Mouse (Mus musculus): ENCODE measurements around the gene Ankrd27.
A peak's percentile ranks its signal among the peaks of the same experiment; 100 is the strongest.

The Ankrd27 gene

DNA sequence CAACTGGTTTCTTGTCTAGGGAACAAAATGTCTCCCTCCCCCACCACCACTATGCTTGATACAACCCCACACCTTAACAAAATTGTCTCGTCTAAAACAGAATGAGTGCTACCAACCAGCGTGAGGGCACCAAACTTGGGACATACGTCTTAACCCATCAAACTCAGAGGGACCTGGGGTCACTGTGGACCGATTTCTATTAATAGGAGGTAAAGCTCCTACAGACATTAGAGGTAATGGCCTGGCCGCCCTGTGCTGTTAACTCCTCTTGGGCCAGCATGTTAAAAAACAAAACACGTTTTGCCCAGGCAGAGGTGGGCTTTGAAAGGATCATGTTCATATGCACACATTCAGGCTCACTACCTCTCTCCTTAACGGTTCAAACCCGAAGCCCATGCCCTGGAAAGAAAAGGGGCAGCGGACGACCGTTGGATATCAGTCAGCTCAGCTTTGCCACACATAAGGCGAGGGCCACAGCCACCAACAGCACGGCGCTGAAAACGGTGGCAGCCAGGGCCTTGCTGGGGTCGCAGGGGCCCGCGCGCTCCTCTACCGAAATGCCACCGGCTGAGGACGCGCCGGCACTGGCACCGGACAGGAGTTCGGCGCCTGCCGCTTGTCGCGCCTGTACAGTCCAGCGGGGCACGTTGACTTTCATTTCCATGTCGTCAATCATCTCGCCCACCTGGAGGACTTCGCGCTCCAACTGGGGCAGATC lies 1.8 kb upstream of the Ankrd27 start:
- DNase-seq: no peak

DNA sequence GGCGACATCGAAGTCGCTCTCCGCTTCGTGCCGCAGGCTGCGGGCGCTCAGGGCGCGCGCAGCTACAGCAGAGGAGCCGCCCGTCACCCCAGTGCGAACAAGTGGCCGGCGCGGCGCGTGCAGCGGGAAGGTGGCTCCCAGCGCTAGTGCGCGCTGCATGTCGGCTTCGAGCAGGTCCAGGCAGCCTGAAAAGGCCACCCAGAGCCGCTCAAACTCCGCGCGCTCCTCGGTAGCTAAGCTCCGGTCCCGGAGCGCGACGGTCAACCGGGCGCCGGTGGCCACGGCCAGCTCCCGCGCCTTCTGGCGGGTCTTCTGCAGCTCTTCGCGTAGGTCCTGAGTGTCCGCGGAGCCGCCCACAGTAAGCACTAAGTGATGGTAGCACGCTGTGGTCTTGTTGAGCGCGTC lies 1.3 kb upstream of the Ankrd27 start:
- DNase-seq: peak; percentile 62

DNA sequence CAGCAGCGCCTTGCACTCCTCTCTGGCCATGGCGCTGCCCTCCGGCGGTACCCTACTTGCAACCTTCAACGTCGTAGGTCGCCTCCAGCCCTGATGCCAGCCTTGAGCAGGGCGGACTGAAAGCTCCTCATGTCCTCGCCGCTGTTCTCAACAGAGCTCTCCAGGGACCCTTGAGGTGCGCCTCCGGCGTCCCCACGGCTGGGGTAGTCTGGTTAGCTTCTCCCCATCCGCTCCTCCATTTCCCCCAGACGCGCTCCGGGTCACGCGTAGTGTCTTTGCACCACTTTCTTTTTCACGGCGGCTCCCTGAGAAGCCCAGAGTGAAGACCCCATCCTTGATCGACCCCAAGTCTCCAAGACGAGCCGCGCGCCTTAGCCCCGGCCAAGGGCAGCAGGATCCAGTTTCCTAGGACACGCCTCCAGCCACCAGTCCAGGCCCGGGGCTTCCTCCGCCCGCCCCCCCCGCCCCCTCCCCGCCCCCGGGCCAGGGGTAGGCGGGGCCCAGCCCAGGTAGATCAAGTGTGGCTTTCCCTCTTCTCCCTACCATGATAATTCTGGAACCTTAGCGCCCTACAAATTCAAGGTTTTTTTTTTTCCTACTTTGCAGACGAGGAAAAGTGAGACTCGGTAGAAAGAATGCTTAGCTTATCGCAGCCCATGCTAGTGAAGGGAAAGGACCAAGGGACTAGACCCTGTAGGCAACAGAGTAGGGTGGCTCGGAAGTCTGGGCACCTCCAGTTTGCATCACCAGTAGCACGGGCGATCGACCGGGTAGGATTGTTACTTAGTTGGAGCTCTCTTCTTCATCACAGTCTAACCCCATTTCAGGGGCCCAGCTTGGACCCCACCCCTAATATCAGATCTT lies 621 bp upstream of the Ankrd27 start, which contains the start of gene Rgs9bp:
Gene Rgs9bp (minus strand): TSS at position 392 of the 864 bp plus-strand sequence.
- DNase-seq: peak; percentile 72

- no peak for DNase-seq
Observed at GRCm38 (mm10) chr7:35586906-35587445, 932 bp downstream of the Ankrd27 start.

- peak; percentile 11 for DNase-seq
Observed at GRCm38 (mm10) chr7:35587728-35588127, 1.7 kb downstream of the Ankrd27 start.

GRCm38 (mm10) chr7:35588680-35589428 lies 2.8 kb downstream of the Ankrd27 start:
- DNase-seq: no peak

DNA sequence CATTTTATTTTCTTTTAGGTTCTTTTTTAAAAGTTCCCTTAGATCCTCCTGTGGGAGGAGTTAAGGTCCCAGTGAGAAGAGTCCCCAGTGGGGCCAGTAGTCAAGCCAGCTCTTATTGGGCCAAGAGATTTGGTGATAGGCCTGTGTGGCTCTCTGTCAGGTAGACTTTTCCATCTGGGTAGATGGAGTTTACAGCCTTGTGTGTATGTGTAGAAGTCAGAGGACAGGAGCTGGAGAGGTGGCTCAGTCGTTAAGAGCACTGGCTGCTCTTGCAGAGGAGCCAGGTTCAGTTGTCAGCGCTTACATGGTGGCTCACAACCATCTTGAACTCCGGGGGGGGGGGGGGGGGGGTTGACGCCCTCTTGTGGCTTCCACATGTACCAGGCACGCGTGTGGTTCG lies 3.4 kb downstream of the Ankrd27 start:
- no peak for DNase-seq

GRCm38 (mm10) chr7:35590731-35591191 lies 4.7 kb downstream of the Ankrd27 start:
- DNase-seq: no peak

DNA sequence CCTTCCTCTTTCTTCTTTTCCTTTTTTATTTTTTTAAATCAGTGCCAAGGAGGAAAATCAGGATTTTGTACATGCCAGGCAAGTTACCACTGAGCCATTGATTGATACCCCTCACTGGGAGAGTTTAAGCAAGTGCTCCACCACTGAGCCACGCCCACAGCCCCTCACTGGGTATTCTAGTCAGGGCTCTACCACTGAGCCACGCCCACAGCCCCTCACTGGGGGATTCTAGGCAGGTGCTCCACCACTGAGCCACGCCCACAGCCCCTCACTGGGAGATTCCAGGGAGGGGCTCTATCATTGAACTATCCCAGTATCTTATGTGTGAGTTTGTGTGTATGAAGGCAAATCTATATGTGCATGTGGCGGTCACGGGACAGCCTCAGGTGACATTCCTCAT lies 8.3 kb downstream of the Ankrd27 start:
- DNase-seq: no peak

DNA sequence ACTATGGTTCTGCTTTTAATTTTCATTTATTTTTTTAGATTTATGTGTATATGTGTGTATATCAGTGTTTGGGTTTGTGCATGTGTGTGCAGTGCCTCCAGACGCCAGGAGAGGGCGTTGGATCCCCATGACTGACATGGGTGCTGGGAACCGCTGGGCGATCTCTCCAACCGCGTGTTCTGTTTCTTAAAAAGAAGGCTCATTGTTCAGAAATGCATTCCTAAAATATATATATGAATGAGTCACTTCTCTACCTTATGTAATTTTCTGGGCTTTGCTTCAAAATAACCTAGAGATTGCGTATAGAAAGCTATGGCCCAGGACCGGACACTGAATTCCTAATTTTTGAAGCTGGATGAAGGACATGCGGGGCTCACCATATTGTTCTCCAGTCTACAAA lies 13.4 kb downstream of the Ankrd27 start:
- DNase-seq: no peak

GRCm38 (mm10) chr7:35600031-35600430 lies 14.0 kb downstream of the Ankrd27 start:
- DNase-seq: no peak

- DNase-seq: no peak
Observed at GRCm38 (mm10) chr7:35601106-35601505, 15.1 kb downstream of the Ankrd27 start.

- DNase-seq: no peak
Observed at GRCm38 (mm10) chr7:35602766-35603165, 16.7 kb downstream of the Ankrd27 start.

DNA sequence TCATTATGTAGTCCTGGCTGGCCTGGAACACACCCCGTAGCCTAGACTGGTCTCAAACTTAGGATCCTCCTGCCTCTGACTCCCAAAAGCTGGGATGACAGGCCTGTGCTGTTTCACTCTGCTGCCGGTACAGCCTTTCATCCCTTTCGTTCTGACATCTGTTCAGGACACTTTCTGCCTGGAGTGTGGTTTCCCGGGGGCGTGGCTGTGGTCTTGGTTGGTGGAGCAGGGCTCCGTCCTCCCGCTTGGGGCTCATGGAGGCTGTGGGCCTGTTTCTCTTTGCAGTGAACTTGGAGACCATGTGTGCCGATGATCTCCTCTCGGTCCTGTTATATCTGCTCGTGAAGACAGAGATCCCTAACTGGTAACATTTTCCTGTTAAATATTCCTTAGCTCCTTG lies 20.8 kb downstream of the Ankrd27 start:
- no peak for DNase-seq

GRCm38 (mm10) chr7:35609245-35609644 lies 23.2 kb downstream of the Ankrd27 start:
- DNase-seq: no peak

GRCm38 (mm10) chr7:35617513-35617912 lies 31.5 kb downstream of the Ankrd27 start:
- no peak for DNase-seq

- DNase-seq: no peak
Observed at GRCm38 (mm10) chr7:35622626-35623025, 36.6 kb downstream of the Ankrd27 start.

GRCm38 (mm10) chr7:35626038-35626437 lies 40.0 kb downstream of the Ankrd27 start:
- no peak for DNase-seq

DNA sequence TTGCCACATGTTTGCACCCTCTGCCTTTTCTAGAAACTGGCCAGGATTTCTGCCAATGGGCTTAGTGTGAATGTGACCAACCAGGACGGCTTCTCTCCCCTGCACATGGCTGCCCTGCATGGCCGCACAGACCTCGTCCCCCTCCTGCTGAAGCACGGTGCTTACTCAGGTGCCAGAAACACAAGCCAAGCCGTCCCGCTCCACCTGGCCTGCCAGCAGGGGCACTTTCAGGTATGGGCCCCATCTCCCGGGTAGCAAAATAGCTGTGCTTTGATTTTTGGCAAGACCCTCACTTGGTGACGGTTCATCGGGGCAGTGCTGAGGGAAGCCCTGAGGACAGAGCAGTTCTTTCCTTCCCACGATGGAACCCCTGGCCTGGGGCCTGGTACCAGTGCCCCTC lies 41.3 kb downstream of the Ankrd27 start:
- no peak for DNase-seq

DNA sequence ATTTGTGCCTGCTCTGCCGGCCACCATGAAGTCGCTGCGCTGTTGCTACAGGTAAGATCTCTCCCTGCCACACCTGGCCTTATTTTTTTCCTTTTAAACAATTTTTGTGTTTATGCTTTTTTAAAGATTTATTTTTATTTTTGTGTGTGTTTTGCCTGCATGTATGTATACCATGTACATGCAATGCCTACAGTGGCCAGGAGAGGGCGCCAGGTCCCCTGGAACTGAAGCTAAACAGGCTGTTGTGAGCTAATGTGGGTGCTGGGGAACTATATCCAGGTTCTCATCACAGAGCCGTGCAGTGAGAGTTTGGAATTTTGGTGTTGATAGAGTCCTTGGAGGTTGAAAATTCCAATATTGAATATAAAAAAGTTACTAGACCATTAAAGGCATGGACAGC lies 42.5 kb downstream of the Ankrd27 start:
- peak; percentile 36 for DNase-seq

DNA sequence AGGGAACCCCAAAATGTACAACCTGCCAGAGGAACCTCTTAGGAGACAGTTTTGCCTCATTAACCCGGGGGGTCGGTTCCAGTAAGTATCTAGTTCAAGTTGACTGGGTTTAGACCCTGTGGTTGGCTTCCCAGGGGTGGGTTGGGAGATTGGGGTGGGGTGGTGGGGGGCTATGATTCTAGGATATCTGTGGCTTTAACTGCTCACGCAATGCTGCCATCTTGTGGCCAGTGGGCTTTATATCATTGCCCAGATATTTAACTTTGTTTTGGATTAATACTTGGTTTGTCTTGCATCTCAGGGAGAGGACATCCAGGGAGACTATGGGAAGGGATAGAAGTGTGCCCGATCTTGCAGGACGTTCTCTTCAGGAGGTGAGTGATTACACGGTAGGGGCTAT lies 50.2 kb downstream of the Ankrd27 start:
- DNase-seq: peak; percentile 62

- no peak for DNase-seq
Observed at GRCm38 (mm10) chr7:35636874-35637273, 50.8 kb downstream of the Ankrd27 start.

DNA sequence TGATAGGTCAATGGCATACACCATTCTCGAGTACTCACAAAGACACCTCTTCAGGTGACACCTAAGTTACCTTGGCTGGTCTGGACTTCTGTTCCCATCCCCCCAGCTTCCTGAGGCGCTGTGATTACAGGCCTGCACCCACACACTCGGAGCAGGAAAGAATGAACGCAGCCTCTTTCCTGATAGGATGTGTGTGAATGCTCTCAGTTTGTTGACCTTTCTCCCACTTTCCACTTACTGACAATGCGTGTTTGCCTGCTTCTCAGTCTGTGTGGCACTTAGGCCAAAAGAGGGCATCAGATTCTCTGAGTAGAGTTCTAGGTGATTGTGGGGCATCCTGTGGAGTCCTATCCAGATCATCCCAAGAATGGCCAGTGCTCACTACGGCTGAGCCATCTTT lies 54.0 kb downstream of the Ankrd27 start:
- no peak for DNase-seq
